Mouse (Mus musculus): ENCODE measurements around the gene Ssmem1.

Ssmem1 gene

GRCm38 (mm10) chr6:30553381-30554010 lies 43.8 kb downstream of the Ssmem1 start:
- ATAC-seq (ENCODE audit: low TSS enrichment): peak; percentile 51; the same call in 1 of the 2 replicates

- ATAC-seq (ENCODE audit: low TSS enrichment): no peak
These were observed 44.4 kb downstream of the Ssmem1 start for GRCm38 (mm10) chr6:30554092-30554491.

GRCm38 (mm10) chr6:30554621-30555170 lies 45.0 kb downstream of the Ssmem1 start:
- ATAC-seq (ENCODE audit: low TSS enrichment): no peak

- ATAC-seq (ENCODE audit: low TSS enrichment): no peak
These were observed 46.4 kb downstream of the Ssmem1 start for GRCm38 (mm10) chr6:30556080-30556479.

- ATAC-seq (ENCODE audit: low TSS enrichment): no peak; the same call in 1 of the 2 replicates
These were observed 50.1 kb downstream of the Ssmem1 start for GRCm38 (mm10) chr6:30559726-30560125.

GRCm38 (mm10) chr6:30562132-30562531 lies 52.5 kb downstream of the Ssmem1 start:
- peak; percentile 44; the same call in 1 of the 2 replicates for ATAC-seq (ENCODE audit: low TSS enrichment)

- no peak for ATAC-seq (ENCODE audit: low TSS enrichment)
These were observed 53.9 kb downstream of the Ssmem1 start for GRCm38 (mm10) chr6:30563575-30563974.

- no peak for ATAC-seq (ENCODE audit: low TSS enrichment)
These were observed 54.4 kb downstream of the Ssmem1 start for GRCm38 (mm10) chr6:30564051-30564450.

GRCm38 (mm10) chr6:30568069-30568468 lies 58.4 kb downstream of the Ssmem1 start, which contains the start of gene Cpa4:
Cpa4 (plus strand) TSS chr6:30568369.
- ATAC-seq (ENCODE audit: low TSS enrichment): no peak

- ATAC-seq (ENCODE audit: low TSS enrichment): peak; percentile 73
These were observed 59.7 kb downstream of the Ssmem1 start for GRCm38 (mm10) chr6:30569331-30569730.

All from frontal cortex, adult (tissue).